Mouse (Mus musculus): ENCODE results near the gene Nadk. TPM values are rescaled to one million over a fixed set of nuclear protein-coding genes. Genes with fewer than 3 reads are reported as not detected.

Nadk gene
- polyA plus RNA-seq, 1 experiment from 2014 or later = 99.8 TPM

DNA sequence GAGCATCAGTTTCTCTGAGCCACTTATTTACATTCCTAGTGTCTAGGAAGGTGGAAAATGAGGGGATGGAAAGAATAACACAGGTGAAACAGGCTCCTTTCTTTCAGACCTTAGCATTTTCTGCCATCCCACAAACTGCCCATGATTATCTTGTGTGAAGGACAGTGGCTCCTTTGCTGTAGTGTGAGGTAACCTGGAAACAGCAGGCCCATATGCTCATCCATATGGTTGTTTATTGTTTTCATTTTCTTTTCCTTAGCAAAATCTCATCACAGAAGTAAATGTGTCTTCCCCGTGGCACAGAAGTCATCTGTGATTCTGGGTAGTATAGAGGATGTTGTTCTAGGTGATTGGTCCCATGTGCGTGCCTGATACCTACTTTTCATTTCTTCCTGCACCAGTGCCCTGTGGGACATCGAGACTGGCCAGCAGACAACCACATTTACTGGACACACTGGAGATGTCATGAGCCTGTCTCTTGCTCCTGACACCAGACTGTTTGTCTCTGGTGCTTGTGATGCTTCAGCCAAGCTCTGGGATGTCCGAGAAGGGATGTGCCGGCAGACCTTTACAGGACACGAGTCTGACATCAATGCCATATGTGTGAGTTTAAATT lies 9.2 kb upstream of the Nadk start:
- no peak overlapping the region for H3K4me3 ChIP-seq (ENCODE audit: low read depth, low read length)
- no peak overlapping the region for H3K4me2 ChIP-seq
- H3K27me3 ChIP-seq (ENCODE audit: control insufficient read depth, insufficient read depth, low read length) = no peaks in the 10 kb centered on the region
- H3K9me3 ChIP-seq (ENCODE audit: control insufficient read depth, low read length) = no peaks in the 10 kb centered on the region
- H3K36me3 ChIP-seq (ENCODE audit: control insufficient read depth, insufficient read depth, low read length) = peaks cover 32% of the 10 kb centered on the region; the same call in 1 of the 2 replicates
- WGBS = 93% methylated on average over 6 of the region's 6 CpGs
- ATAC-seq (ENCODE audit: low FRiP score) = no peak
- H3K9ac ChIP-seq (ENCODE audit: low read length) = no peak overlapping the region
- H3K27ac ChIP-seq (ENCODE audit: low read depth, low read length) = no peak overlapping the region
- no peaks in the 10 kb centered on the region for H3K4me1 ChIP-seq (ENCODE audit: control insufficient read depth, insufficient read depth, low read length)
- DNase-seq (ENCODE audit: low spot score, missing footprints) = no peak

GRCm38 (mm10) chr4:155554880-155555279 lies 7.3 kb upstream of the Nadk start:
- H3K9ac ChIP-seq (ENCODE audit: low read length) = no peak overlapping the region
- no peak for DNase-seq (ENCODE audit: low spot score, missing footprints)
- H3K27ac ChIP-seq (ENCODE audit: low read depth, low read length) = no peak overlapping the region
- H3K9me3 ChIP-seq (ENCODE audit: control insufficient read depth, low read length) = no peaks in the 10 kb centered on the region
- 83% methylated on average over 4 of the region's 4 CpGs for WGBS
- H3K4me2 ChIP-seq = no peak overlapping the region
- peaks cover 40% of the 10 kb centered on the region; the same call in 1 of the 2 replicates for H3K36me3 ChIP-seq (ENCODE audit: control insufficient read depth, insufficient read depth, low read length)
- no peak overlapping the region for H3K4me3 ChIP-seq (ENCODE audit: low read depth, low read length)
- ATAC-seq (ENCODE audit: low FRiP score) = no peak
- no peaks in the 10 kb centered on the region for H3K27me3 ChIP-seq (ENCODE audit: control insufficient read depth, insufficient read depth, low read length)
- no peaks in the 10 kb centered on the region for H3K4me1 ChIP-seq (ENCODE audit: control insufficient read depth, insufficient read depth, low read length)

- H3K9me3 ChIP-seq (ENCODE audit: control insufficient read depth, low read length) = no peaks in the 10 kb centered on the region
- H3K4me3 ChIP-seq (ENCODE audit: low read depth, low read length) = no peak overlapping the region
- no peak overlapping the region for H3K4me2 ChIP-seq
- no peak overlapping the region for H3K27ac ChIP-seq (ENCODE audit: low read depth, low read length)
- DNase-seq (ENCODE audit: low spot score, missing footprints) (no peak), ATAC-seq (ENCODE audit: low FRiP score) (no peak)
- no peaks in the 10 kb centered on the region for H3K27me3 ChIP-seq (ENCODE audit: control insufficient read depth, insufficient read depth, low read length)
- H3K4me1 ChIP-seq (ENCODE audit: control insufficient read depth, insufficient read depth, low read length) = no peaks in the 10 kb centered on the region
- no peak overlapping the region for H3K9ac ChIP-seq (ENCODE audit: low read length)
- whole genome bisulfite sequencing = 81% methylated on average over 1 of the region's 1 CpGs
- peaks cover 44% of the 10 kb centered on the region; the same call in 1 of the 2 replicates for H3K36me3 ChIP-seq (ENCODE audit: control insufficient read depth, insufficient read depth, low read length)
These were observed 6.7 kb upstream of the Nadk start for GRCm38 (mm10) chr4:155555464-155555863.

DNA sequence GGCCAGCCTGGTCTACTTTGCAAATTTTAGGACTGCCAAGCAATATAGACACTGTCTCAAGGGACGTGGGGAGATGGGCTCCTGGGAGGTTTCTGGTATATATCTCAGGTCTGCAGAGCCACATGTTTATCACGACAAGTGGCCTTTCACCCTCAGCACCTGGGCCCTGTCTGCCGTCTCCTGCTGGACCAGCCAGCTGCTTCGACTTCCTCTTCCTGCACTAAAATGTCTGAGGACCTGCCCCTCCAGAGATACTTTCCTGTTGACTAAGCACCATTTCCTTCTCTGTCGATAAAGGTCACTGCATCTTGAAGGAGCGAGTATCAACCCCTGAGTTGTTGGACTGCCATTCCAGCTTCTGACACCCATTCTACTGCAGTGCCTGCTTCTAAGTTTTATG lies 2.7 kb upstream of the Nadk start:
- ATAC-seq (ENCODE audit: low FRiP score) = no peak
- WGBS = 83% methylated on average over 6 of the region's 6 CpGs
- H3K27me3 ChIP-seq (ENCODE audit: control insufficient read depth, insufficient read depth, low read length) = no peaks in the 10 kb centered on the region
- H3K9me3 ChIP-seq (ENCODE audit: control insufficient read depth, low read length) = no peaks in the 10 kb centered on the region
- DNase-seq (ENCODE audit: low spot score, missing footprints) = no peak
- H3K4me1 ChIP-seq (ENCODE audit: control insufficient read depth, insufficient read depth, low read length) = peaks cover 19% of the 10 kb centered on the region
- H3K4me2 ChIP-seq = no peak overlapping the region
- no peak overlapping the region for H3K9ac ChIP-seq (ENCODE audit: low read length)
- H3K27ac ChIP-seq (ENCODE audit: low read depth, low read length) = no peak overlapping the region
- H3K4me3 ChIP-seq (ENCODE audit: low read depth, low read length) = no peak overlapping the region
- H3K36me3 ChIP-seq (ENCODE audit: control insufficient read depth, insufficient read depth, low read length) = peaks cover 33% of the 10 kb centered on the region; the same call in 1 of the 2 replicates

- H3K36me3 ChIP-seq (ENCODE audit: control insufficient read depth, insufficient read depth, low read length) = peaks cover 21% of the 10 kb centered on the region; the same call in 1 of the 2 replicates
- no peaks in the 10 kb centered on the region for H3K9me3 ChIP-seq (ENCODE audit: control insufficient read depth, low read length)
- H3K27me3 ChIP-seq (ENCODE audit: control insufficient read depth, insufficient read depth, low read length) = no peaks in the 10 kb centered on the region
- WGBS = 65% methylated on average over 2 of the region's 2 CpGs
- no peak overlapping the region for H3K27ac ChIP-seq (ENCODE audit: low read depth, low read length)
- no peak for ATAC-seq (ENCODE audit: low FRiP score)
- H3K4me3 ChIP-seq (ENCODE audit: low read depth, low read length) = no peak overlapping the region
- H3K4me1 ChIP-seq (ENCODE audit: control insufficient read depth, insufficient read depth, low read length) = peaks cover 28% of the 10 kb centered on the region
- H3K4me2 ChIP-seq = no peak overlapping the region
- H3K9ac ChIP-seq (ENCODE audit: low read length) = no peak overlapping the region
- DNase-seq (ENCODE audit: low spot score, missing footprints) = no peak
These were observed 1.2 kb upstream of the Nadk start for GRCm38 (mm10) chr4:155560932-155561331.

GRCm38 (mm10) chr4:155562725-155563399 lies 684 bp downstream of the Nadk start:
- Histone ChIP-seq H3K4me2 (peak overlapping the region; percentile 49), H3K27ac (ENCODE audit: low read depth, low read length) (peak overlapping the region; percentile 68), H3K9me3 (ENCODE audit: control insufficient read depth, low read length) (no peaks in the 10 kb centered on the region), H3K27me3 (ENCODE audit: control insufficient read depth, insufficient read depth, low read length) (no peaks in the 10 kb centered on the region), H3K4me1 (ENCODE audit: control insufficient read depth, insufficient read depth, low read length) (peaks cover 28% of the 10 kb centered on the region), H3K4me3 (ENCODE audit: low read depth, low read length) (peak overlapping the region; percentile 60), H3K9ac (ENCODE audit: low read length) (peak overlapping the region; percentile 59), H3K36me3 (ENCODE audit: control insufficient read depth, insufficient read depth, low read length) (peaks cover 12% of the 10 kb centered on the region; the same call in 1 of the 2 replicates)
- DNase-seq (ENCODE audit: low spot score, missing footprints) (peak; percentile 95), ATAC-seq (ENCODE audit: low FRiP score) (no peak; the same call in 1 of the 2 replicates)
- 4% methylated on average over 18 of the region's 19 CpGs for WGBS

DNA sequence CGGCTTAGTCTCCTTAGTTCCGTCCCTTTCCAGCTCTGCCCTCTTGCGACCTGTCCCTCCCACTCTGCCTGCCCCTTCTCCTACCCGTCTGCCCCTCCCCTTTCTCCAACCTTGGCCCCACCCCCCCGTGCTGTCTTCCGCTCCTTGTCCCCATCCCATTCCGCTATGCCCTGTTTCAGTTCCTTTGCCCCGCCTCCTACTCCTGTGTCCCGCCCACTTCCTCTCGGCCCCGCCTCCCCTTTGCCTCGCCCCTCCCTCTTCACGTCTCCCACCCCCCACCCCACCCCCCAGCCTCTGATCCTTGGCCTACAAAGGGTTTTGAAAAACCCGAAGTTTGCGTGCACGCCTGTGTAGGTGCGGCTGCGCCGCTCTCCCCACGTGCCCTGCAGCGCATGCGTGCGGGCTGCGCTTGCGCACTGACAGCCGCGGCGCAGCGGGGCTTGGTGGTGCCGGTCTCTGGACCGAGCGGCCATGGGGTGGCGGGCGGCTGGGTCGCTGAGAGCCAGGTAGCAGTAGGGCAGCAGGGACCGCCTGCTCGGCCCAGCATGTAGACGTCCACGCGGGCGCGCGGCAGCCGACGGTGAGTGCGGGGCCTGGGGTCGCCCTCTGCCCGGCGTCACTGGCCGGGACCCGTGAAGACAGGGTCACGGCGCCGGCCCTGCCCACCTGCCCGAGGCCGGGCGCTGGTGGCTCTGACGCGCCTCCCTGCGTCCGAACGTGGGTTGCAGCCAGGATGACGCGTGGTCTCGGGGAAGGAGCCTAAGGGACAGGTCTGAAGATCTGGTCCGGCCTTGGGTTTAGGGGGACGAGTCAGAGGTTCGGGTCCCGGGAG lies 1.4 kb downstream of the Nadk start:
- Histone ChIP-seq H3K27me3 (ENCODE audit: control insufficient read depth, insufficient read depth, low read length) (no peaks in the 10 kb centered on the region), H3K36me3 (ENCODE audit: control insufficient read depth, insufficient read depth, low read length) (peaks cover 12% of the 10 kb centered on the region; the same call in 1 of the 2 replicates), H3K9me3 (ENCODE audit: control insufficient read depth, low read length) (no peaks in the 10 kb centered on the region), H3K4me1 (ENCODE audit: control insufficient read depth, insufficient read depth, low read length) (peaks cover 28% of the 10 kb centered on the region), H3K27ac (ENCODE audit: low read depth, low read length) (peak overlapping the region; percentile 68), H3K4me3 (ENCODE audit: low read depth, low read length) (peak overlapping the region; percentile 60), H3K4me2 (peak overlapping the region; percentile 84), H3K9ac (ENCODE audit: low read length) (peak overlapping the region; percentile 84)
- DNase-seq (ENCODE audit: low spot score, missing footprints) (peak; percentile 100), ATAC-seq (ENCODE audit: low FRiP score) (peak; percentile 96)
- WGBS = under 1% methylated on average over 69 of the region's 69 CpGs

GRCm38 (mm10) chr4:155564315-155565069 lies 2.3 kb downstream of the Nadk start:
- ATAC-seq (ENCODE audit: low FRiP score) = no peak
- DNase-seq (ENCODE audit: low spot score, missing footprints) = peak; percentile 95
- Histone ChIP-seq H3K36me3 (ENCODE audit: control insufficient read depth, insufficient read depth, low read length) (peaks cover 9% of the 10 kb centered on the region; the same call in 1 of the 2 replicates), H3K9ac (ENCODE audit: low read length) (peak overlapping the region; percentile 84), H3K27me3 (ENCODE audit: control insufficient read depth, insufficient read depth, low read length) (no peaks in the 10 kb centered on the region), H3K27ac (ENCODE audit: low read depth, low read length) (peak overlapping the region; percentile 66), H3K4me3 (ENCODE audit: low read depth, low read length) (peak overlapping the region; percentile 60), H3K4me2 (peak overlapping the region; percentile 84), H3K4me1 (ENCODE audit: control insufficient read depth, insufficient read depth, low read length) (peaks cover 28% of the 10 kb centered on the region), H3K9me3 (ENCODE audit: control insufficient read depth, low read length) (no peaks in the 10 kb centered on the region)
- 20% methylated on average over 20 of the region's 20 CpGs for WGBS
